Mouse (Mus musculus): Measurements from ENCODE around the gene Pak3.

DNA sequence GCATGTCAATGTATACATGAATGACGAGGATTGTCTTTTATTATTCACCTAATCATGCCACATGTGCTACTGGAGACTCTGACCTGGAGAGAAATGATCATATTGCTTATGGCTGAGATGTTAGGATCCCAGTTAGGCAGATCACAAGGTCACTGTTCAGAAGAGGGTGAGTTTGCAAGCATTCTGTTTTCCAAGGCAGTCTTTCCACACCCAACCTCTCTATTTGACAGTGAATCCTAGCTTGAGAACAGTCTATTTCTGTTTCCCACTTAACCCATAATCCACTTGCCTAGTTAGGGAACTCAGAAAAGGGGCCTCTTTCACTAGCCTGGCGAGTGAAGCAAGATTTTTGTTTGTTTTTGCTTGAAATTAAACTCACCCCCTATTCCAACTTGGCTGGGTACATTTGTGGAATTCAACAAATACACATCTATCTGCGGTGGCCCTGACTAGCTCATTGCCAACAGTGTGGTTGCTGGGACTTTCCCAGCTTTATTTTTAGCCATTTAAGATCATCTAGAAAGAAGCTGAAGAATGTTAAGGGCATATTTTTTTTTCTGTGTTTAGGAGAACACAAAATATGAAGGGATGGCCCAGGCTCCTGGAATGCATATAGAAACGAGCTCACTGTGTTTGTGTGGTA, 17.2 kb upstream of the Pak3 start:
- TF ChIP-seq CTCF (IDR thresholded peaks at IDR 0.05; ENCODE audit: low read depth) = no peak
- no peak for TF ChIP-seq EP300 (optimal IDR thresholded peaks at IDR 0.05)
